Mouse (Mus musculus) neural tube, embryonic 13.5 days (tissue): ENCODE measurements around the gene Serpinb3a. TPM values are rescaled to one million over a fixed set of nuclear protein-coding genes. Genes with fewer than 3 reads are reported as not detected.
"Not testable (repeated sequence)": the region's sequence is repeated elsewhere in the genome, so short reads cannot be mapped to it uniquely, and the experiment has no call there.

ENCODE experiments used
- ATAC-seq: fragments of 200-750 bp; cut with Nextera tagmentation; 2 replicates; pipeline ENCODE4 v1.8.0; 2017; ENCODE audit warnings: low read depth, mild to moderate bottlenecking, moderate TSS enrichment, moderate library complexity
- H3K27ac ChIP-seq: fragments of 300-500 bp; sonication (generic); replicated peaks from 2 replicates; pipeline ENCODE4 v1.5.1; 2015; ENCODE audit warnings: moderate library complexity, mild to moderate bottlenecking, inconsistent platforms
- H3K27me3 ChIP-seq: fragments of 300-500 bp; sonication (generic); 2 replicates; pipeline ENCODE4 v1.6.1; 2015; ENCODE audit warnings: mild to moderate bottlenecking, inconsistent platforms
- H3K36me3 ChIP-seq: fragments of 300-500 bp; sonication (generic); 2 replicates; pipeline ENCODE4 v1.6.1; 2015; ENCODE audit warnings: mild to moderate bottlenecking, inconsistent platforms
- H3K4me1 ChIP-seq: fragments of 300-500 bp; sonication (generic); replicated peaks from 2 replicates; pipeline ENCODE4 v1.6.1; 2015; ENCODE audit warnings: inconsistent platforms
- H3K4me2 ChIP-seq: fragments of 300-500 bp; sonication (generic); 2 replicates; pipeline ENCODE4 v1.6.1; 2015; ENCODE audit warnings: inconsistent platforms, mild to moderate bottlenecking, moderate library complexity
- H3K4me3 ChIP-seq: fragments of 300-500 bp; sonication (generic); 2 replicates; pipeline ENCODE4 v1.5.1; 2015; ENCODE audit warnings: mild to moderate bottlenecking, inconsistent platforms
- H3K9ac ChIP-seq: fragments of 300-500 bp; sonication (generic); 2 replicates; pipeline ENCODE4 v1.6.1; 2015; ENCODE audit warnings: moderate library complexity, mild to moderate bottlenecking, inconsistent platforms
- H3K9me3 ChIP-seq: fragments of 300-500 bp; sonication (generic); 2 replicates; pipeline ENCODE4 v1.6.1; 2016; ENCODE audit warnings: inconsistent platforms
- WGBS: fragments of 180-500 bp; shearing (Covaris S2); methylation state at CpG from one replicate; pipeline ENCODE4 v1.1.7; 2015; 5-methylcytosine and 5-hydroxymethylcytosine counted together
- polyA plus RNA-seq: library from polyadenylated mRNA; unstranded; fragments of >200 nt; fragmentation: Nextera tagmentation; extraction: Ambion mirVana; gene quantifications from 2 replicates; pipeline ENCODE4 v1.2.1, GENCODE M21; 2015

The Serpinb3a gene
- polyA plus RNA-seq, result not detected in 2 replicates

DNA sequence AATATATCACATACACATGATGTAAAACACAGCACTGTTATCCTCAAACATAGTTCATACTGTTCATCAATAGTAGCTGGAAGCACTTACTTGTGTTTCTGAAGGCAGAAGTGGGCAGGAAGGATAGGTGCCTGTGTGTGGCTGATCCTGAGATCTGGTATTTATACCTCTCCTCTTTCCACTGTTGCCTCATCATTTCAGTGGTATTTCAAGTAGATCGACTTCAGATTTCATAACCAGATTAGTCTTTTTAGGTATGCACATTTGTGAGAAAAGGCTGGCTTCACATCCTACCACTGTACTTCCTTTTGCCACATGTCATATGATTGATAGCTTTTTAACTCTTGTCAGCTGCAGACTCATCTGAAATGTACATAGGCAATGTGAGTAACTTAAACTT lies at the start of gene Serpinb3a:
Gene Serpinb3a, minus strand, starts transcription at position 101 of the 400 bp plus-strand sequence.
- Histone ChIP-seq H3K36me3 (no peaks in the 10 kb centered on the region), H3K27ac (no peak within 1 kb of the TSS), H3K4me3 (no peak within 1 kb of the TSS), H3K27me3 (no peaks in the 10 kb centered on the region), H3K4me1 (no peaks in the 10 kb centered on the region), H3K4me2 (no peak within 1 kb of the TSS), H3K9me3 (no peaks in the 10 kb centered on the region), H3K9ac (no peak within 1 kb of the TSS)
- ATAC-seq, result no peak
- WGBS, result 88% methylated on average over 1 of the region's 1 CpGs

- 81% methylated on average over 2 of the region's 2 CpGs for WGBS
- no peak overlapping the region for H3K4me2 ChIP-seq
- no peak overlapping the region for H3K4me3 ChIP-seq
- no peak overlapping the region for H3K9ac ChIP-seq
- no peak overlapping the region for H3K27ac ChIP-seq
- no peaks in the 10 kb centered on the region for H3K27me3 ChIP-seq
- no peaks in the 10 kb centered on the region for H3K4me1 ChIP-seq
- H3K36me3 ChIP-seq, result no peaks in the 10 kb centered on the region
- H3K9me3 ChIP-seq, result no peaks in the 10 kb centered on the region
- ATAC-seq, result no peak
These were observed 46.3 kb upstream of the Serpinb3a start for GRCm38 (mm10) chr1:107098417-107098816.

DNA sequence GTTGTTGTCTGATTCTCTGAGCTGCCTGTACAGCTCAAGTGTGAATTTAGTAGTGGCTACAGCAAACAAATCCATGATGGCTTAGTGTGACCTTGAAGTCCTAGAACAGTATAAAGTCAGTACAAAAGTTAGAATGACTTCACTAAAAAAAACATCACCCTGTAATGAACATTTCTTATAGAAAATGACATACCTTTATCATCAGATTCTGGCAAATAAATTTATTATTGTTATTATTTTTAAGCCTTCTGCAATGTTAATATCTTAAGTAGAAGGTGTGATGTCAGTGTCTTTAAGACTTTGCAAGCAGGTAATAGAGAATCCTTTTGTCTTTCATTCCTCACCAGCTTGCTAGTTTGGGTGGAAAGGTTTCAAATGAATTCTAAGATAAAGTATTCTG lies 31.3 kb upstream of the Serpinb3a start, which contains the start of gene Serpinb3d:
Gene Serpinb3d, minus strand, starts transcription at position 101 of the 400 bp plus-strand sequence.
- no peaks in the 10 kb centered on the region for H3K36me3 ChIP-seq
- no peak within 1 kb of the TSS for H3K27ac ChIP-seq
- ATAC-seq, result no peak
- H3K4me1 ChIP-seq, result no peaks in the 10 kb centered on the region
- no peaks in the 10 kb centered on the region for H3K9me3 ChIP-seq
- H3K4me2 ChIP-seq, result no peak within 1 kb of the TSS
- no peak within 1 kb of the TSS for H3K9ac ChIP-seq
- no peaks in the 10 kb centered on the region for H3K27me3 ChIP-seq
- H3K4me3 ChIP-seq, result no peak within 1 kb of the TSS

GRCm38 (mm10) chr1:107034236-107034635 lies 17.9 kb downstream of the Serpinb3a start:
- H3K9ac ChIP-seq, ATAC-seq, H3K36me3 ChIP-seq, H3K27ac ChIP-seq, H3K27me3 ChIP-seq, H3K4me2 ChIP-seq, H3K9me3 ChIP-seq, H3K4me1 ChIP-seq, H3K4me3 ChIP-seq: not testable (repeated sequence)
- 94% methylated on average over 3 of the region's 3 CpGs for WGBS

DNA sequence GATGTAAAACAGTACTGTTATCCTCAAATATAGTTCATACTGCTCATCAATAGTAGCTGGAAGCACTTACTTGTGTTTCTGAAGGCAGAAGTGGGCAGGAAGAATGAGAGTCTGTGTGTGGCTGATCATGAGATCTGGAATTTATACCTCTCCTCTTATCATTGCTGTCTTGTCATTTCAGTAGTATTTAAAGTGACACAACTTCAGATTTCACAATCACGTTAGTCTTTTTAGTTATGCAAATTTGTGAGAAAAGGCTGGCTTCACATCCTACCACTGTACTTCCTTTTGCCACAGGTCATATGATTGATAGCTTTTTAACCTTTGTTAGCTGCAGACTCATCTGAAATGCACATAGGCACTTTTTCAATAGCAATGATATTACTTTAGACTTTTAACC lies 26.2 kb downstream of the Serpinb3a start:
- H3K27me3 ChIP-seq, result no peaks in the 10 kb centered on the region
- H3K9ac ChIP-seq, result no peak overlapping the region
- no peaks in the 10 kb centered on the region for H3K36me3 ChIP-seq
- H3K27ac ChIP-seq, result no peak overlapping the region
- H3K4me1 ChIP-seq, result no peaks in the 10 kb centered on the region
- H3K9me3 ChIP-seq, result no peaks in the 10 kb centered on the region
- H3K4me3 ChIP-seq, result no peak overlapping the region
- ATAC-seq, result no peak
- H3K4me2 ChIP-seq, result no peak overlapping the region
- WGBS, result 77% methylated on average over 1 of the region's 1 CpGs

GRCm38 (mm10) chr1:107015210-107015609 lies 36.9 kb downstream of the Serpinb3a start:
- H3K4me2 ChIP-seq, result no peak overlapping the region
- WGBS, result 78% methylated on average over 7 of the region's 7 CpGs
- no peak overlapping the region for H3K9ac ChIP-seq
- ATAC-seq, result no peak
- H3K27ac ChIP-seq, result no peak overlapping the region
- H3K4me1 ChIP-seq, result no peaks in the 10 kb centered on the region
- H3K9me3 ChIP-seq, result no peaks in the 10 kb centered on the region
- no peaks in the 10 kb centered on the region for H3K36me3 ChIP-seq
- H3K27me3 ChIP-seq, result no peaks in the 10 kb centered on the region
- no peak overlapping the region for H3K4me3 ChIP-seq

- H3K27ac ChIP-seq, result no peak overlapping the region
- no peak overlapping the region for H3K9ac ChIP-seq
- H3K4me2 ChIP-seq, result no peak overlapping the region
- no peaks in the 10 kb centered on the region for H3K36me3 ChIP-seq
- no peaks in the 10 kb centered on the region for H3K4me1 ChIP-seq
- ATAC-seq, result no peak
- no peaks in the 10 kb centered on the region for H3K9me3 ChIP-seq
- no peak overlapping the region for H3K4me3 ChIP-seq
- no peaks in the 10 kb centered on the region for H3K27me3 ChIP-seq
- 45% methylated on average over 2 of the region's 2 CpGs for WGBS
These were observed 37.6 kb downstream of the Serpinb3a start for GRCm38 (mm10) chr1:107014530-107014929.

DNA sequence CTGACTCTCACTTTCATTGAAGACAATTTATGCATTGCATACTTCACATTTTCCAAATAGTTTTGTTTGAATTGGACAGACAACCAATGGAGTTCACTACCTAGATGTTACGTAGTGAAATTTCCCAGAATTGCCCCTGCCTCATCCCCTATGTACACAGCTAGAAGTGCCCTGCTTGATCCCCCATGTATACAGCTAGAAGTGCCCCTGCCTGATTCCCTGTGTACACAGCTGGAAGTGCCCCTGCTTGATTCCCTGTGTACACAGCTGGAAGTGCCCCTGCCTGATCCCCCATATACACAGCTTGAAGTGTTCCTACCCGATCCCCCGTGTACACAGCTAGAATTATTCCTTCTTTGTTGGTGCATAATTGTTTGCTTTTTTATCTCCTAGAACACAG lies 45.8 kb downstream of the Serpinb3a start:
- no peaks in the 10 kb centered on the region for H3K27me3 ChIP-seq
- no peak overlapping the region for H3K4me3 ChIP-seq
- H3K4me1 ChIP-seq, result no peaks in the 10 kb centered on the region
- ATAC-seq, result no peak
- H3K36me3 ChIP-seq, result no peaks in the 10 kb centered on the region
- no peaks in the 10 kb centered on the region for H3K9me3 ChIP-seq
- H3K9ac ChIP-seq, result no peak overlapping the region
- no peak overlapping the region for H3K4me2 ChIP-seq
- WGBS, result 80% methylated on average over 3 of the region's 3 CpGs
- no peak overlapping the region for H3K27ac ChIP-seq

DNA sequence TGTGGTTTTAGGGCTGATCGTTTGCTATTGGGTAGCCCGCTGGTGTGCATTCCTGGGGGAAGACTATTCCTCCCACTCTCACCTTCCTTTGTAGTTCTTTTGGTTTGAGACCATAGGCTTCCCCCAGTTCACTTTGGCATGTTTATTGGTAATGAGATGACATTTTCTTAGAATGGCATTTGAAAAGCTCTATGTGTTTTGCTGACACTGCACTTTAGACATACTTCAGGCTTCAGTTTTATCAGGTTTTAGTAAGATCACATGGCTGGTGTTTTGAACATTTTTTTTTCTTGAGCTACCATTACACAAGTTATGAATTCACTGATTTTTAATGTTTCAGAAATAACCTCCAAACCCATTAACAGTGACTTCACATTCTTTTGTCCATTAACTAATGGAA lies 50.3 kb downstream of the Serpinb3a start:
- Histone ChIP-seq H3K4me2 (no peak overlapping the region), H3K27me3 (no peaks in the 10 kb centered on the region), H3K4me1 (no peaks in the 10 kb centered on the region), H3K9me3 (no peaks in the 10 kb centered on the region), H3K27ac (no peak overlapping the region), H3K9ac (no peak overlapping the region), H3K4me3 (no peak overlapping the region), H3K36me3 (no peaks in the 10 kb centered on the region)
- WGBS, result 87% methylated on average over 2 of the region's 2 CpGs
- ATAC-seq, result no peak

DNA sequence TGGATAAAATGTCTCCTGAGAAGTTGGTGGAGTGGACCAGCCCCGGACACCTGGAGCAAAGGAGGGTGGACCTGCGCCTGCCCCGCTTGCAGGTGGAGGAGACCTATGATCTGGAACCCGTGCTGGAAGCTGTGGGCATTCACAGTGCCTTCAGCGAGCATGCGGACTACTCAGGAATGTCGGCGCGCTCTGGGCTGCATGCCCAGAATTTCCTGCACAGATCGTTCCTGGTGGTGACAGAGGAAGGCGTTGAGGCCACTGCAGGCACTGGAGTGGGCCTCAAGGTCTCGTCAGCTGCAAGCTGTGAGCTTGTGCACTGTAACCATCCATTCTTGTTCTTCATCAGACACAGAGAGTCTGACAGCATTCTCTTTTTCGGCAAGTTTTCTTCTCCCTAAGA lies 51.7 kb downstream of the Serpinb3a start:
- 84% methylated on average over 13 of the region's 13 CpGs for WGBS
- Histone ChIP-seq H3K27ac (no peak overlapping the region), H3K4me1 (no peaks in the 10 kb centered on the region), H3K9ac (no peak overlapping the region), H3K27me3 (no peaks in the 10 kb centered on the region), H3K4me3 (no peak overlapping the region), H3K36me3 (no peaks in the 10 kb centered on the region), H3K9me3 (no peaks in the 10 kb centered on the region), H3K4me2 (no peak overlapping the region)
- no peak for ATAC-seq

Other genes with a start within 250 kb of the Serpinb3a start
- gene Serpinb5, start 191.1 kb downstream of the Serpinb3a start, polyA plus RNA-seq, result not detected in 2 replicates
- gene Serpinb12, start 117.9 kb downstream of the Serpinb3a start, polyA plus RNA-seq, result 0.11 TPM in 1 of 2 replicates, not detected in the other
- not detected in 2 replicates for gene Serpinb13, start 71.3 kb downstream of the Serpinb3a start, polyA plus RNA-seq
- not detected in 2 replicates for gene Serpinb3d, start 31.2 kb upstream of the Serpinb3a start, polyA plus RNA-seq
- not detected in 2 replicates for gene Serpinb3b, start 226.1 kb upstream of the Serpinb3a start, polyA plus RNA-seq
- gene Serpinb3c, start 226.1 kb upstream of the Serpinb3a start, polyA plus RNA-seq, result not detected in 2 replicates